Mouse (Mus musculus) liver, adult 2 months (tissue): ENCODE data around the gene Nfe2l3.

Experiments
- CTCF ChIP-seq: fragments of 200-500 bp; IDR thresholded peaks from 2 replicates; pipeline ENCODE4 v1.5.1; 2011; ENCODE audit warnings: low read depth, low read length, control low read depth
- POLR2A ChIP-seq: fragments of 200-500 bp; IDR thresholded peaks from 2 replicates; pipeline ENCODE4 v1.6.1; 2011; ENCODE audit warnings: low read length, control low read depth; ENCODE audit not compliant: insufficient read depth; ENCODE audit errors: extremely low read depth

GRCm38 (mm10) chr6:51467649-51468048 lies 35.2 kb downstream of the Nfe2l3 start:
- TF ChIP-seq POLR2A, result no peak
- TF ChIP-seq CTCF, result no peak
